Mouse (Mus musculus) stomach, embryonic 16.5 days (tissue): ENCODE data around the gene Cdk5r2. TPM values are rescaled to one million over a fixed set of nuclear protein-coding genes. Genes with fewer than 3 reads are reported as not detected.

Source experiments
- ATAC-seq: fragments of 200-750 bp; cut with Nextera tagmentation; 2 replicates; pipeline ENCODE4 v1.8.0; 2017; ENCODE audit warnings: moderate number of reproducible peaks, moderate TSS enrichment; ENCODE audit not compliant: insufficient read depth, low FRiP score
- H3K27ac ChIP-seq: fragments of 300-500 bp; sonication (generic); 2 replicates; pipeline ENCODE4 v1.5.1; 2014; ENCODE audit warnings: low read length
- H3K27me3 ChIP-seq: fragments of 300-500 bp; sonication (generic); 2 replicates; pipeline ENCODE4 v1.6.1; 2014; ENCODE audit warnings: low read length, control low read depth, mixed read lengths; ENCODE audit not compliant: control insufficient read depth, insufficient read depth
- H3K36me3 ChIP-seq: fragments of 300-500 bp; sonication (generic); 2 replicates; pipeline ENCODE4 v1.6.1; 2014; ENCODE audit warnings: low read length; ENCODE audit not compliant: control insufficient read depth, insufficient read depth
- H3K4me1 ChIP-seq: fragments of 300-500 bp; sonication (generic); 2 replicates; pipeline ENCODE4 v1.6.1; 2014; ENCODE audit warnings: low read length, control low read depth, mixed read lengths; ENCODE audit not compliant: control insufficient read depth, insufficient read depth
- H3K4me2 ChIP-seq: fragments of 300-500 bp; sonication (generic); 2 replicates; pipeline ENCODE4 v1.6.1; 2014; ENCODE audit warnings: low read depth, low read length, mixed read lengths
- H3K4me3 ChIP-seq: fragments of 300-500 bp; sonication (generic); replicated peaks from 2 replicates; pipeline ENCODE4 v1.5.1; 2014; ENCODE audit warnings: mild to moderate bottlenecking, low read length
- H3K9ac ChIP-seq: fragments of 300-500 bp; sonication (generic); 2 replicates; pipeline ENCODE4 v1.6.1; 2014; ENCODE audit warnings: low read length
- H3K9me3 ChIP-seq: fragments of 300-500 bp; sonication (generic); replicated peaks from 2 replicates; pipeline ENCODE4 v1.6.1; 2016; ENCODE audit warnings: low read length, control low read depth; ENCODE audit not compliant: control insufficient read depth
- WGBS: fragments of 180-500 bp; shearing (Covaris S2); extraction: QIAGEN DNeasy Blood & Tissue Kit; methylation state at CpG from one replicate; pipeline ENCODE4 v1.1.7; 2014; 5-methylcytosine and 5-hydroxymethylcytosine counted together
- polyA plus RNA-seq: library from polyadenylated mRNA; unstranded; fragments of >200 nt; fragmentation: Nextera tagmentation; extraction: Ambion mirVana; gene quantifications from 2 replicates; pipeline ENCODE4 v1.2.1, GENCODE M21; 2015

Gene Cdk5r2
- polyA plus RNA-seq, result 0.06 and 0.20 TPM in 2 replicates

GRCm38 (mm10) chr1:74854306-74855056, at the start of gene Cdk5r2:
Cdk5r2 (plus strand) TSS chr1:74854934.
- Histone ChIP-seq H3K36me3 (no peaks in the 10 kb centered on the region), H3K27me3 (peaks cover 82% of the 10 kb centered on the region), H3K4me1 (peaks cover 13% of the 10 kb centered on the region), H3K4me3 (peak within 1 kb of the TSS; percentile 67), H3K9ac (peak within 1 kb of the TSS; percentile 68), H3K9me3 (no peaks in the 10 kb centered on the region), H3K4me2 (peak within 1 kb of the TSS; percentile 99), H3K27ac (no peak within 1 kb of the TSS)
- peak; percentile 90; the same call in 1 of the 2 replicates for ATAC-seq
- WGBS, result 3% methylated on average over 39 of the region's 39 CpGs

- H3K9ac ChIP-seq, result no peak overlapping the region
- no peaks in the 10 kb centered on the region for H3K36me3 ChIP-seq
- ATAC-seq, result no peak
- H3K9me3 ChIP-seq, result no peaks in the 10 kb centered on the region
- peak overlapping the region; percentile 51; the same call in 1 of the 2 replicates for H3K27ac ChIP-seq
- peaks cover 85% of the 10 kb centered on the region for H3K27me3 ChIP-seq
- peaks cover 45% of the 10 kb centered on the region for H3K4me1 ChIP-seq
- H3K4me3 ChIP-seq, result no peak overlapping the region
- 16% methylated on average over 4 of the region's 4 CpGs for WGBS
- H3K4me2 ChIP-seq, result no peak overlapping the region
These were observed 49.3 kb upstream of the Cdk5r2 start for GRCm38 (mm10) chr1:74805340-74805835.

- Histone ChIP-seq H3K9me3 (no peaks in the 10 kb centered on the region), H3K27ac (peak overlapping the region; percentile 51), H3K4me2 (no peak overlapping the region), H3K4me1 (peaks cover 40% of the 10 kb centered on the region), H3K27me3 (peaks cover 81% of the 10 kb centered on the region), H3K4me3 (no peak overlapping the region), H3K9ac (no peak overlapping the region), H3K36me3 (no peaks in the 10 kb centered on the region)
- ATAC-seq, result no peak
- 26% methylated on average over 5 of the region's 5 CpGs for WGBS
These were observed 48.9 kb upstream of the Cdk5r2 start for GRCm38 (mm10) chr1:74805843-74806242.

DNA sequence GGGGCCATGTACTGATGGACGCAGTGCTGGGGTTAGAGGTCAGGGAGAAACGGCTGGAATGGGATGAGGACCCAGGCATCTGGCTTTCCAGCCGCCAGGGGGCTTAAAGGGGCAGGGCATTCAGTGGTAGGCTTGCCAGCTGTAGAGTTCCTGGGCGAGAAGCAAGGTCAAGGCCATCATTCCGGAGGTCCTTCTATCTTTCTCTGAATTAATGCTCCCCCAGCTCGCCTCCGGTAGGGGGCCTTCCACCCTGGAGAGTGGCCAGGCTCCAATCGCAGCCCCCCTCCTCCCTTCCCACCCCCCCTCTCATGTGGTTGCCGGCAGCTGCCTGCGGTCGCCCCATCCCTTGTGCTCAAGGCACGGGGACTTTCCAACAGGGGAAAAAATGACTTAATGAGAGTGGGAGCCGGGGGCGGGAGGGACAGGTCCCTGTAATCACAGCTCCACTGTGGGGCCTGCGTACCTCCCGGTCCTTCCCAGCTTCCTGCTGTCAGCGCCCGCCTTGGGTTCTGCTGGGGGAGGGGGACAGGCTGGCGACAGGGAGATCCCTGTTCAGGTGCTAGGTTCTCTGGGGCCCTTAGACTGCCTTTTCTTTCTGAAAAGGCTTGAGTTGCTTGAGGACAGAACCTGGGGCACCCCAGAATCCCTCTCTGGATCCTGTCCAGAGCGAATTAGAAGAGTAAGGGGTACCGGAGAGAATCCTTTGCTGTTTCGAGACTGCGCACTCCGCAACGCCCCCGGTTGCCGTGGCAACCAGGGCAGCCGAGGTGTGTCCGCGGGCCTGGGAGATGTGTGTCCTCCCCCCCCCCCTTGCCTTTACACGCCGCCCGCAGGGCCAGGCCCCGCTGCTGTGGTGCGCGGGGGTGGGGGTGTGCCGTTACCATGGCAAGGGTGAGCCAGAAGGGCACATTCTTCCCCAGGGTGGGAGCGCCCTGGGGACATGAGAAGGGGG, 48.1 kb upstream of the Cdk5r2 start:
- Histone ChIP-seq H3K9ac (no peak overlapping the region), H3K36me3 (no peaks in the 10 kb centered on the region), H3K9me3 (no peaks in the 10 kb centered on the region), H3K4me3 (peak overlapping the region; percentile 10; the same call in 1 of the 2 replicates), H3K4me2 (peak overlapping the region; percentile 38), H3K4me1 (peaks cover 39% of the 10 kb centered on the region), H3K27ac (no peak overlapping the region; the same call in 1 of the 2 replicates), H3K27me3 (peaks cover 76% of the 10 kb centered on the region)
- no peak for ATAC-seq
- 2% methylated on average over 35 of the region's 38 CpGs for WGBS

- Histone ChIP-seq H3K27ac (no peak overlapping the region), H3K9ac (peak overlapping the region; percentile 29; the same call in 1 of the 2 replicates), H3K4me3 (peak overlapping the region; percentile 10; the same call in 1 of the 2 replicates), H3K4me2 (peak overlapping the region; percentile 47; the same call in 1 of the 2 replicates), H3K4me1 (peaks cover 37% of the 10 kb centered on the region), H3K27me3 (peaks cover 66% of the 10 kb centered on the region), H3K36me3 (no peaks in the 10 kb centered on the region), H3K9me3 (no peaks in the 10 kb centered on the region)
- no peak; the same call in 1 of the 2 replicates for ATAC-seq
- 15% methylated on average over 23 of the region's 23 CpGs for WGBS
These were observed 47.1 kb upstream of the Cdk5r2 start for GRCm38 (mm10) chr1:74807551-74808071.

GRCm38 (mm10) chr1:74808078-74808477, 46.7 kb upstream of the Cdk5r2 start:
- peak overlapping the region; percentile 47 for H3K4me2 ChIP-seq
- no peak overlapping the region for H3K27ac ChIP-seq
- peak overlapping the region; percentile 27 for H3K4me3 ChIP-seq
- no peaks in the 10 kb centered on the region for H3K9me3 ChIP-seq
- peak overlapping the region; percentile 29; the same call in 1 of the 2 replicates for H3K9ac ChIP-seq
- peak; percentile 81 for ATAC-seq
- H3K27me3 ChIP-seq, result peaks cover 62% of the 10 kb centered on the region
- under 1% methylated on average over 16 of the region's 16 CpGs for WGBS
- no peaks in the 10 kb centered on the region for H3K36me3 ChIP-seq
- peaks cover 34% of the 10 kb centered on the region for H3K4me1 ChIP-seq

DNA sequence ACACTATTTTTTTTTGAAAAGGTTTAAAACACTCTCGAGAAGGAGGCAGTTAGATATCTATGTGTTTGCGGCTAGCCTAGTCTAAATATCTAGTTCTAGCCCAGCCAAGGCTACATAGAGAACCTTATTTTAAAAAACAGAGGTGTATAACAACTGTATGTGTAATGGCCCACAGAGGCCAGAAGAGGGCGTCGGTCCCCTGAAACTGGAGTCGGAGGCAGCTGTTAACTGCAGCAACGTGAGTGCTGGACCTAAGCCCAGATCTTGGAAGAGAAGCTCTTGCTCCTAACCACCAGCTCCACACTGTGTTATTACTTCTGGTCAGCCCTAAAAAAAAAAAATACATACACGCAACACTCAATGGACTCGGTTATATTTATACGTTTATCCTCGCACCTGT, 45.7 kb upstream of the Cdk5r2 start:
- Histone ChIP-seq H3K4me2 (no peak overlapping the region), H3K27me3 (peaks cover 54% of the 10 kb centered on the region), H3K36me3 (no peaks in the 10 kb centered on the region), H3K9ac (no peak overlapping the region), H3K9me3 (no peaks in the 10 kb centered on the region), H3K27ac (no peak overlapping the region), H3K4me1 (peaks cover 27% of the 10 kb centered on the region), H3K4me3 (no peak overlapping the region)
- 50% methylated on average over 10 of the region's 10 CpGs for WGBS
- no peak for ATAC-seq

GRCm38 (mm10) chr1:74814931-74815647, 39.6 kb upstream of the Cdk5r2 start:
- Histone ChIP-seq H3K9me3 (no peaks in the 10 kb centered on the region), H3K4me2 (no peak overlapping the region), H3K9ac (no peak overlapping the region), H3K4me1 (peaks cover 4% of the 10 kb centered on the region; the same call in 1 of the 2 replicates), H3K27ac (no peak overlapping the region), H3K4me3 (no peak overlapping the region), H3K36me3 (no peaks in the 10 kb centered on the region), H3K27me3 (no peaks in the 10 kb centered on the region; the same call in 1 of the 2 replicates)
- 73% methylated on average over 9 of the region's 9 CpGs for WGBS
- no peak for ATAC-seq
